Mouse (Mus musculus) layer of hippocampus, adult 2 months (tissue): Measurements from ENCODE around the gene Dmrta2. TPM values are rescaled to one million over a fixed set of nuclear protein-coding genes. Genes with fewer than 3 reads are reported as not detected.

Experiments
- DNase-seq, 2 experiments: peaks; one replicate each; pipeline ENCODE4 v3.0.0; 2022; ENCODE audit warnings: low spot score in 2 of 2
- H3K27ac ChIP-seq: fragments of 200-600 bp; 2 replicates; pipeline ENCODE4 v1.8.1; 2022
- H3K4me3 ChIP-seq: fragments of 200-600 bp; 2 replicates; pipeline ENCODE4 v1.8.1; 2022; ENCODE audit warnings: mild to moderate bottlenecking
- CTCF ChIP-seq: fragments of 200-600 bp; conservative IDR thresholded peaks from 2 replicates; pipeline ENCODE4 v1.8.1; 2022; ENCODE audit warnings: antibody characterized with exemption, mild to moderate bottlenecking, moderate library complexity
- total RNA-seq, 2 experiments: library from RNA; stranded (reverse); gene quantifications; 2 replicates each; pipeline ENCODE4 v1.2.3; 2021

Gene Dmrta2
- total RNA-seq, 2 experiments from 2014 or later = 3.5 to 4.4 TPM

GRCm38 (mm10) chr4:109989213-109989612 is 11.4 kb downstream of the Dmrta2 start:
- no peak overlapping the region for H3K4me3 ChIP-seq
- no peak for DNase-seq

GRCm38 (mm10) chr4:110006044-110006443 is 28.2 kb downstream of the Dmrta2 start:
- H3K4me3 ChIP-seq = no peak overlapping the region
- no peak overlapping the region for H3K27ac ChIP-seq
- no peak for DNase-seq
- no peak for TF ChIP-seq CTCF

More at GRCm38 (mm10) chr4:109989213-109989612, 11.4 kb downstream of the Dmrta2 start:
- H3K27ac ChIP-seq = no peak overlapping the region
- TF ChIP-seq CTCF = peak; percentile 57

- TF ChIP-seq CTCF = peak; percentile 64
- Histone ChIP-seq H3K27ac (no peak overlapping the region), H3K4me3 (no peak overlapping the region)
- no peak for DNase-seq
Observed at GRCm38 (mm10) chr4:110019145-110019544, 41.3 kb downstream of the Dmrta2 start.

GRCm38 (mm10) chr4:110020255-110020654 is 42.4 kb downstream of the Dmrta2 start:
- H3K4me3 ChIP-seq = peak overlapping the region; percentile 45
- peak; percentile 69 to 91 for DNase-seq
- no peak overlapping the region for H3K27ac ChIP-seq
- TF ChIP-seq CTCF = peak; percentile 86

GRCm38 (mm10) chr4:110021956-110022625 is 44.2 kb downstream of the Dmrta2 start:
- peak; percentile 98 for TF ChIP-seq CTCF
- DNase-seq = peak; percentile 70 to 91
- no peak overlapping the region for H3K27ac ChIP-seq
- peak overlapping the region; percentile 42 for H3K4me3 ChIP-seq

GRCm38 (mm10) chr4:110028461-110029188 is 50.8 kb downstream of the Dmrta2 start:
- DNase-seq = peak in 1 of 2 experiments; percentile 61
- Histone ChIP-seq H3K27ac (no peak overlapping the region), H3K4me3 (no peak overlapping the region)
- TF ChIP-seq CTCF = peak; percentile 80

GRCm38 (mm10) chr4:110029446-110029845 is 51.6 kb downstream of the Dmrta2 start:
- Histone ChIP-seq H3K27ac (no peak overlapping the region), H3K4me3 (no peak overlapping the region)
- DNase-seq = no peak
- TF ChIP-seq CTCF = no peak
